Mouse (Mus musculus): ENCODE results near the gene Ubtf.
"Not testable (repeated sequence)": the region's sequence is repeated elsewhere in the genome, so short reads cannot be mapped to it uniquely, and the experiment has no call there.

Gene Ubtf

GRCm38 (mm10) chr11:102319410-102319792 is at the start of gene Ubtf:
Gene Ubtf, minus strand, starts transcription at chr11:102319742.
- DNase-seq, result peak; percentile 82

DNA sequence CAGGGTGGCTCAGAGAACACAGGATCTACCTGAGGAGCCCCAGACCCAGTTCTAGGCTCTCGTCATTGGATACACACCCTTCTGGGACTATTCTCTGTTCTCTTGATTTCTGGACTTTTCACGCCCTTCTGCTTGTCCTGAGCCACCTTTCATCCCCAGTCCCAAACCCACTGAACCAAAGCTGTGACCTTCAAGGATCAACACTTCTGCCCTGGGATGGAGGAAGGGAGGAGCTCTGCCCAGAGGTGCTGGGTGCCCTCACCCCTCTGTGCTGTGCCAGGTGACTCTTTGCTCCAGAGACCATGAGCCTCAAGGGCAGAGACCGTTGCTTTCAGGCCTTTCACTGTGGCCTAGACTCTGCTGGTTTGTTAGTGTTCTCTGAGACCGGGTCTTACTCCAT is 49.7 kb upstream of the Ubtf start:
- DNase-seq, result peak; percentile 58

GRCm38 (mm10) chr11:102368347-102368746 is 48.8 kb upstream of the Ubtf start:
- no peak for DNase-seq

- DNase-seq, result no peak
Observed at GRCm38 (mm10) chr11:102367504-102368280, 48.1 kb upstream of the Ubtf start.

DNA sequence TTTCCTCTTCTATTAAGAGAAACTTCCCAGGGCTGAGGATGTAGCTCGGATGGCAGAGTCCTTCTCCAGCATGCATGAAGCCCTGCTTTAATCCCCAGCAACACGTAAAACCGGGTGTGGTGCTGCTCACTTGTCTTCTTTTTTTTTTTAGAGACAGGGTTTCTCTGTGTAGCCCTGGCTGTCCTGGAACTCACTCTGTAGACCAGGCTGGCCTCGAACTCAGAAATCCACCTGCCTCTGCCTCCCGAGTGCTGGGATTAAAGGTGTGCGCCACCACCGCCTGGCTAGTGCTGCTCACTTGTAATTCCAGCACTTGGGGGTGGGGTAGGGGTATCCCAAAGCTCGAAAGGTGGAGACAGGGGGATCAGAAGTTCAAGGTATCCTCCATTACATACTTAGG is 46.6 kb upstream of the Ubtf start, which contains the start of gene Slc4a1:
Slc4a1 (minus strand) TSS at position 101 of the 400 bp plus-strand sequence.
- DNase-seq, result not testable (repeated sequence)

DNA sequence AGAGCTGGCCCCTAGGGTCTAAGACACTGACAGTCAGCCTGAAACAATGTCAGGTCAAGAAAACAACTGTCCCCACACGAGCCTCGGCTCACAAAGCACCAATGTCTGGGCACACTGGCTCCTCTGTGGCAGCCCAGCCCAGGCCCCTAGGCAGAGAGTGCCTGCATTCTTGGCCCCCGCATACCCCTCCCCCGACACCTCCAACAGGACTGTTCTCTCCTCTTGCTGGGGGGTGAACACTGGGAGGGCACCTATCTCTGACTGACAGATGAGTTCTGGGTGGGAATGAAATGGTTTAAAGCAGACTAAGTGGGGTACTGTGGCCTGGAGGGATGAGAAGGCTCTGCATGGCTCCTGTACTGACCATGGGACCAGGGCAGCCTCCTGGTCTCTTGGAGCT is 46.2 kb upstream of the Ubtf start:
- DNase-seq, result no peak

DNA sequence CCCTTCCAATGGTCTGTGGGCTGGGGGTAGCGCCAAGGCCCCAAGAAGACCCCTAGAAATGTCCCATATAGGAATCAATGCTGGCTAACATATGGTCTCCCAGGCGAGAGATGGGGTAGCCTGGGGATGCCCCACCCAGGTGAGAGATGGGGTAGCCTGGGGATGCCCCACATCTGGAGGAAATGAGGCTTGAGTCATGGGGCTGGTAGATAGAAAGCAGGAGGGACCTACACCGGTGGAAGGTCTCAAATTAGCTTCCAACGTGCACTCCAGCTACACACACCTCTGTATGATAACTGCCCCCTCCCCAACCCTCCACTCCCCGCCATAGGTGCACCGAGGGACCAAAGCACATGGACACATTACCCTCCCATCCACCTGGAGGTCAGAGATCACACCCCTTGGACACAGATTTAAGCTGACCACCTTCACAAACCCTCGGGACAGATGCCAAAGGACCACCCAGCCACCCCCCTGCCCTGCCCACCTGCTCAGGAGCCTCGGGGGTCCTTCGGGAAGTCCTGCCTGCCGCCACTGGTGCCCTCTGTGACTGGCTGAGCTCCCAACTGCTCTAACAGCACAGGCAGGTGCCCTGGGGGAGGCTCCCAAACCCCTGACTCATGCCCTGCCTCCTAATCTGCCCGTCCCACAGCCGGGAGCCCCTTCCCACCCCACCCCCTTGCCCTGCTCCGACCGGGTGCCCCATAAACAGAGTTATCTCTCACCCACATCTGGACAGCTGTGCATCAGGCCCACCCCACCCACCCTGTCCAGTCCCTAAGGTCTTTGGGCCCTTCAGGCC is 45.2 kb upstream of the Ubtf start:
- no peak for DNase-seq

GRCm38 (mm10) chr11:102363623-102364022 is 44.1 kb upstream of the Ubtf start:
- no peak for DNase-seq

GRCm38 (mm10) chr11:102361776-102362495 is 42.4 kb upstream of the Ubtf start:
- no peak for DNase-seq

- DNase-seq, result no peak
Observed at GRCm38 (mm10) chr11:102358365-102358764, 38.8 kb upstream of the Ubtf start.

- no peak for DNase-seq
Observed at GRCm38 (mm10) chr11:102356636-102357350, 37.3 kb upstream of the Ubtf start.

DNA sequence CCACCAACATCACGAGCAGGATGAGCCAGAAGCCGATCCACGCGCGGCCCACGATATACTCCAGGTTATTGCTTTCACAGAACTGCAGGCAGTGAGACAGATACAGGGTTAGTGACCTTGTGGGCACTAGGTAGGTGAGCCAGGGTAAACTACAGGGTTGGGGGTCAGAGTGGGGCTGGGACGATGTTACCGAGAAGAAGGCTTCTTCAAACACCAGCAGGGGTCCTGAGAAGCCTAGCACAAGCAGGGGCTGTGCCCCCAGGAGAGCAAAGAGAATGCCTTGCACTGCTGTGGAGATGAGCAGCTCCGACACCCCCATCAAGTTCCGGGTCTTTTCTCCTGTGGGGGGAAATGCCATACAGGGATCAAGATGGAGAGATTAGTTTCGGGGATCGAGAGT is 36.6 kb upstream of the Ubtf start:
- no peak for DNase-seq

DNA sequence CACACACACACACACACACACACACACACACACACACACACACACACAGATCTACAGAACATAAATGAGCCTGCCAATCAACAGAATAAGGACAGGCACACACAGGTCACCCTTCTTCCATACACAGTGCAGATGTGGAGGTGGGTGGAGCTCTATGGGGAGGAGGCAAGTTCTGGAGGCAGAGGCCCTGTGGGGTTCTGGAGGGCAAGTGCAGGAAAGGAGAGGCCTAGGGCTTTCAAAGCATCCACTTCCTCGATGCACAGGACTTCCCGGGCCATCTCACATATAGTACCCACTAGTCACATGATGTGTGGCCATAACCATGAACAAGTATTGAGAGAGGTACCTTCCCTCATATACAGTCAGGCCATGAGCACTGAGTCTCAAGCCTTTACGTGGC is 36.0 kb upstream of the Ubtf start:
- DNase-seq, result no peak

DNA sequence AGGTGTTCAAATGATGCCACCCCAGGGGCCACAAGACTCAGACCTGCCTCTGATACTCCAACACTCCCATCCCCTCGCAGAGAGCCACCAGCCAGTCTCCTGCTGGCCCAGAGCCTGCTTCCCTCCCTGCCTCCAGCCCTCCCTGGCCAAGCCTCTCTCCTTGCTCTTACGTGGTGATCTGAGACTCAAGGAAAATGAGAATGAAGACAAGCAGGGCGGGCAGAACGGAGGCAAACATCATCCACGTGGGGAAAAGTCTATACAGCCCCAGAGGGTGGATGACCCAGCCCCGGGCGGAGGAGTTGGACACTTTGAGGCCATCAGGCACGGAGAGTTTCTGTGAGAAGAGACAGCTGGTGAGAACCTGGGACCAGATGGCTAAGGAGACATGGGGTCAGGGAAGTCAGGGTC is 33.5 kb upstream of the Ubtf start:
- DNase-seq, result no peak

DNA sequence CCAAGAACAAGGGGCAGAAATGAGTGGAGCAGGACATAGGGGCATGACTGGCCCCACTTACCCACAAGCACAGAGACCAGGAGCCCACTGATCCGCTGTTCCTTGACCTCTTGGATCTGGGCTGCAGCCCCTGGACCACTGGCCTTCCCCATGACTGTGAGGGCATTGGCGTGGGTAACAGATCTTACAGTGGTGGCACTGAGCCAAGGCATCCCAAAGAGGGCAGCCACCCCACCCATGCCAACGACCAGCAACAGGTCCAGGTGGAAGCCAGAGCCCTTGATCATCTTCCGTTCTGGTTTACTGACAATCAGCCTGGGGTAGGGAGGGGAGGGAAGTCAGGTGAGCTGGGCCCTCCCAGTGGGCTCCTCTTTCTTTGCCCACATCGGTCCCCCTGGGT is 32.8 kb upstream of the Ubtf start:
- DNase-seq, result no peak

DNA sequence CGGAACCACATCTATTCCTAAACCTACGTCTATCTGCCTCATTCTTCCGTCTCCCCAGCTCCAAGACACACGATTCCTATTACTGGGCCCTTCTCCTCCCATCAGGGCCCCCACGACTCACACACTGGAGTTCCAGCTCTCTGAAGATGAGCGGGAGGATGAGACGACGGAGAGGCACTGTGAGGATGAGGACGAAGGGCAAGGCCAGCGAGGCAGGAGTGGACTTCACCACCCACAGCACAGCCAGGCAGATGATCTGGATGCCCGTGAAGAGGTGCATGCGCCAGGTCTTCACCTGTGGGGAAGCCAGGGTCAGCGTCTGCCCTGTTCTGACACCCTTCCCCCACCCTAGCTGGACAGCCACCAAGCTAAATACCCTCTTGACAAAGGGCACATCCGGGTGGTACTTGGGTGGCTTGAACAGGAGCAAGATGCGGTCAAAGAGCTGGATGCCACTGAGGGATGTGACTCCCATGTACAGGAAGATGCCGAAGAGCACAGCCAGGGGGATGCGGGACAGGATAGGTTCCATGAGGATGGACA is 31.5 kb upstream of the Ubtf start:
- DNase-seq, result no peak

DNA sequence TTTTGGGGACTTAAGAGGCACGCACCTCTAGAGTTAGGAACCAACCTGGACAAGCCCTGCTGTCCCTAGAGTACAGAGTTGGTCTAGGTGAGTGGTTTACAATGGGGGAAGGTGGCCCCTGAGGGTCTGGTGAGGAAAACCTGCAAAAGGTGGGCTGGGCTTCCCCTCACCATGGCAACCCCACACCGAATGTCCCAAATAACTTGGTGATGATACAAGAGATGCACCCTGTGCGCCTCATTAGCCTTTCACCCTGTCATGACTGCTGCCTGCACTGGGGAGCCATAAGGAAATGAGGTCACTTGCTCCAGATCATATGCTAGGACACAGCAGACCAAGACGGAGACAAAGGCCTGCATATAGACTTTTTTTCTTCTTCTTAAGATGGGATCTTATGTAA is 30.9 kb upstream of the Ubtf start:
- DNase-seq, result no peak

DNA sequence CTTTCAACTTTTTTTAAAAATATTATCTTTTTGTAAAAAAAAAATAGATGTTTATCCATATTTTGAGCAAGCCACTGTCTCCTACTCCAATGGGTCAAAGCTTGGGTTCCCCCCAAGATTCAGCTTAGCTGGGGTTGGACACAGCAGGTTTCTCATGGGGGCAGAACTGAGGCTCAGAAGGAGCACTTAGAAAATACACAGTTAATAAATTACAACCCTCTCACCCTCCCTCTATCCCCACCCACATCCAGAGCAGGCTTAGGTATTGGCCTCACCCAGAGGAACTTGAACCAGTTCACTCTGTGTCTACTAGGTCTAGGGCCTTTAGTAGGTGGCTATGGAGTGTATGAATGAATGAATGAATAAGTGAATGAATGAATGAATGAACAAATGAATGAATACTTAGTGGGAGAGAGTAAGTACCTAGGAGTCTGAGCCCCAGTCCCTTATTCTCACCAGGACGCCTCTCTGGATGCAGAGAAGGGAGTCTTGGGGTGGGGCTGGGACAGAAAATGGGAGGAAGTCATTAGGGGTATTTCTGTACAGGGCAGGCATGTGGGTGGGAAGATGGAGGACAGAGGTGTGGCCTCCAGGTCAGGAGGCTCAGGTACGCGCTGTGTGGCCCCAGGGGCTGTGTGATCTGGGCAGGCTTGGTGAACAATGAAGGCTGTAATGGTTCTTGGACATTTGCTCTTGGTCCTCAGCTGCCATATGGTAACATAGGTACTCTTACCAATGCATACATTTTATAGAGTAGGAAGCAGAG is 29.8 kb upstream of the Ubtf start:
- no peak for DNase-seq

- no peak for DNase-seq
Observed at GRCm38 (mm10) chr11:102348771-102349170, 29.2 kb upstream of the Ubtf start.

- no peak for DNase-seq
Observed at GRCm38 (mm10) chr11:102348101-102348585, 28.6 kb upstream of the Ubtf start.

DNA sequence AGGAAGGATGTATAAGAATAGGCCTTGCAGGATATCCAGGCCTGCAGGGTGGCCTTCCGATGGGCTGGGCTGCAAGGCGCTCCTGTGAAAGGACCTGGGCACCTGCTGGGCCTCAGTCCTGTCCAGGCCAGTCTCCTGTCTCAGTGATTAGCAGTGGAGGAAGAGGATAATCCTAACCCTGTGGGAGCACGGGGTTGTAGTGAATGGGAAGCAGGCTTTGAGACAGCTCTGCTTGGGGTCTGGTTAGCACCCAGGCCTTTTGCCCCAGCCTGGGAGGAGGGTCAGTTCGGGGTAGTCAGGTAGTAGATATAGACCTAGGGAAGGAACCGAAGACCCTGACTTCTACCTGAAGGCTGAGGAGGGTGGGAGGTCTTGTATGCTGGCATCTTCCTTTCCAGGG is 28.1 kb upstream of the Ubtf start:
- DNase-seq, result no peak

GRCm38 (mm10) chr11:102346926-102347325 is 27.4 kb upstream of the Ubtf start:
- no peak for DNase-seq
